Mouse (Mus musculus) heart, postnatal 0 days (tissue): Measurements from ENCODE around the gene Cacnb4. TPM values are rescaled to one million over a fixed set of nuclear protein-coding genes. Genes with fewer than 3 reads are reported as not detected.

Experiments used
- ATAC-seq: fragments of 200-750 bp; cut with Nextera tagmentation; 2 replicates; pipeline ENCODE4 v1.8.0; 2017; ENCODE audit warnings: low read depth, moderate number of reproducible peaks, moderate library complexity; ENCODE audit not compliant: insufficient read depth
- DNase-seq: peaks from one replicate; pipeline ENCODE4 v3.0.0-alpha.2; 2016; ENCODE audit warnings: low spot score
- H3K27ac ChIP-seq: fragments of 300-500 bp; sonication (generic); 2 replicates; pipeline ENCODE4 v1.5.1; 2014; ENCODE audit warnings: low read depth, mild to moderate bottlenecking
- H3K27me3 ChIP-seq: fragments of 300-500 bp; sonication (generic); 2 replicates; pipeline ENCODE4 v1.6.1; 2014; ENCODE audit warnings: low read length, mixed read lengths; ENCODE audit not compliant: control insufficient read depth, insufficient read depth
- H3K36me3 ChIP-seq: fragments of 300-500 bp; sonication (generic); replicated peaks from 2 replicates; pipeline ENCODE4 v1.6.1; 2014; ENCODE audit warnings: low read length, mixed read lengths; ENCODE audit not compliant: control insufficient read depth, insufficient read depth
- H3K4me1 ChIP-seq: fragments of 300-500 bp; sonication (generic); 2 replicates; pipeline ENCODE4 v1.6.1; 2014; ENCODE audit warnings: antibody characterized with exemption; ENCODE audit not compliant: control insufficient read depth, insufficient read depth
- H3K4me2 ChIP-seq: fragments of 300-500 bp; sonication (generic); 2 replicates; pipeline ENCODE4 v1.6.1; 2014; ENCODE audit warnings: low read depth, mild to moderate bottlenecking, low read length, moderate library complexity
- H3K4me3 ChIP-seq: fragments of 300-500 bp; sonication (generic); 2 replicates; pipeline ENCODE4 v1.5.1; 2014; ENCODE audit warnings: low read depth, low read length
- H3K9ac ChIP-seq: fragments of 300-500 bp; sonication (generic); replicated peaks from 2 replicates; pipeline ENCODE4 v1.6.1; 2014; ENCODE audit warnings: low read depth, low read length, mixed read lengths
- H3K9me3 ChIP-seq: fragments of 300-500 bp; sonication (generic); replicated peaks from 2 replicates; pipeline ENCODE4 v1.6.1; 2016; ENCODE audit warnings: low read length; ENCODE audit not compliant: control insufficient read depth
- CTCF ChIP-seq: IDR thresholded peaks from 2 replicates; pipeline ENCODE4 v1.5.1; 2016; ENCODE audit warnings: antibody characterized with exemption, control low read depth, low read depth
- EP300 ChIP-seq: IDR thresholded peaks from 2 replicates; pipeline ENCODE4 v1.6.1; 2016; ENCODE audit warnings: antibody characterized with exemption, low read depth
- WGBS: fragments of 180-500 bp; shearing (Covaris S2); extraction: QIAGEN DNeasy Blood & Tissue Kit; methylation state at CpG from one replicate; pipeline ENCODE4 v1.1.7; 2014; 5-methylcytosine and 5-hydroxymethylcytosine counted together
- polyA plus RNA-seq: library from polyadenylated mRNA; unstranded; fragments of >200 nt; fragmentation: Nextera tagmentation; extraction: Ambion mirVana; gene quantifications from 2 replicates; pipeline ENCODE4 v1.2.1, GENCODE M21; 2015
- total RNA-seq: library from RNA; depleted of rRNA; stranded (reverse); fragments of >200 nt; gene quantifications from 2 replicates; pipeline ENCODE4 v1.2.3, GENCODE M21; 2014; ENCODE audit warnings: low replicate concordance

Gene Cacnb4
- total and polyA plus RNA-seq, 2 experiments from 2014 or later = 0.56 to 0.69 TPM

DNA sequence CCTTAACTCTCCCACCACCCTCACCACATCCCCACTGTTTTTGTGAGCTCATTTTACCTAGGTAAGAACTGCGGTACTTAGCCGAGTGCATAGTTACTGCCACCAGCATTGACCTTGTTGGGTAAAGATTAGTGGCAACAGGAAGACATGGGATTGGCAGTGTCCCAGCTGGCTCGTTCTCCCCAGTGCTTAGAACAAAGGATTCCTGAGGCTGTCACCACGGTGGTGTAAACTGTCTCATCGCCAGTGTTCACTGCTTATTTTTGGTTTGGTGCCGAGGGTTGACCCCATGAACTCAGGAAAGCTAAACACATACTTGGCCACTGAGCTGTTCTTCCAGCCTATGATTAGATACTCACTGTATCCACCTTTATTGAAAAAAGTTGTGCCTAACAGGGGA, 238.6 kb downstream of the Cacnb4 start:
- H3K27me3 ChIP-seq = no peaks in the 10 kb centered on the region
- peak overlapping the region; percentile 82 for H3K27ac ChIP-seq
- no peak overlapping the region for H3K4me2 ChIP-seq
- TF ChIP-seq CTCF = no peak
- peak; percentile 79 for TF ChIP-seq EP300
- WGBS = 5% methylated on average over 6 of the region's 6 CpGs
- peaks cover 26% of the 10 kb centered on the region for H3K4me1 ChIP-seq
- no peak overlapping the region for H3K9ac ChIP-seq
- H3K36me3 ChIP-seq = no peaks in the 10 kb centered on the region
- ATAC-seq (peak; percentile 94), DNase-seq (peak; percentile 92)
- H3K9me3 ChIP-seq = no peaks in the 10 kb centered on the region
- H3K4me3 ChIP-seq = no peak overlapping the region

DNA sequence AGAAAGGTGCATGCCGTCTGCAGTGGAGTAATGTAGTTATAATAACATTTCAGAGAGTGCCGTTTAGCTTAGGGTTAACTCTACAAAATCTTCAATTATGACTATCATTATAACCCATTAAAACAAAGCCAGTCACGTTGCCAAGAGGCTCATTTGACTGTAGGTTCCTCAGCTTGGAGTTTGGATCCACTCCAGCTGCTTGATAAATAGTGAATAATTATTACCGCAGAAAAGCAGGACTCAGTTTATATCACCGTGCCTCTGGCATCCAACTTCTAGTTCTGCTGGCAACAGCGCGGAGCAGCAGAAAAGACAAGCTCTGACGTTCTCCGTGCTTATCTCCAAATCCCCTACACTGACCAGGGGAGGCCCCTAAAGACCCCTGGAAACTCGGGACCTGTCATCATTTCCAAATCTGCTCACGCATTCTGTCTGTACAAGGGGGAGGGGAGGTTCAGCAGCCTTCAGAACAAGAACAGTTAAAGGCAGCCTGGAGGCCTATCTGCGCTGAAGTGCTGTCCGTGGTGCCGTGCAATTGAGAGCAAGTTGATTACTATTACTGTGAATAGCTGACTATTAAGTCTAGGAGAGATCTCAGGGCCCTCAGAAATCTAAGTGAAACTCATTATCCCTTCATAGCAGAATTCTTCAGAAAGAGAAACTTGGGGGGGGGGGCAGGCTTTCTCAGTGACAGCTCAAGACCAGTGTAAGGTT, 240.6 kb downstream of the Cacnb4 start:
- H3K4me2 ChIP-seq = peak overlapping the region; percentile 47
- no peaks in the 10 kb centered on the region for H3K9me3 ChIP-seq
- H3K4me3 ChIP-seq = peak overlapping the region; percentile 18
- H3K4me1 ChIP-seq = peaks cover 17% of the 10 kb centered on the region
- H3K27ac ChIP-seq = peak overlapping the region; percentile 22; the same call in 1 of the 2 replicates
- no peaks in the 10 kb centered on the region for H3K27me3 ChIP-seq
- ATAC-seq (no peak), DNase-seq (peak; percentile 48)
- H3K9ac ChIP-seq = no peak overlapping the region
- no peaks in the 10 kb centered on the region for H3K36me3 ChIP-seq
- TF ChIP-seq EP300 (no peak), CTCF (no peak)
- 23% methylated on average over 14 of the region's 14 CpGs for WGBS

DNA sequence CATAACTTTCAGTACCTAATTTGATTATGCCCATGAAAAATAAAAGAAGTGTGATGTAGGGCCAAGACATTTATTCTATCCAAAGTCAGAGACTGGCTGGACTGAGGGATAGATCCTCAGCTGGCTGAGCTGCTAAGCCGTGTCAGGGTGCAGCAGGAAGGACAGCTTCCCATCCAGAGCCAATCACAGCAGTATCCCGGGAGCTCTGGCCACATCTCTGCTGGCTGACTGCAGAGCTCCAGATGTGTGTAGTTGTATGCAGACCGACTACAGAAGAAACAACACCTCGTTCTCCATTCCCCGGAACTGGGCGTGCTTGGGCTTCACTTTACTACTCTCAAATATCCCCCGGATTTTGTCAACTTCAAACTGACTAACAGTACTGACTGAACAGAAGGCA, 243.3 kb downstream of the Cacnb4 start:
- no peaks in the 10 kb centered on the region for H3K27me3 ChIP-seq
- TF ChIP-seq CTCF (no peak), EP300 (no peak)

DNA sequence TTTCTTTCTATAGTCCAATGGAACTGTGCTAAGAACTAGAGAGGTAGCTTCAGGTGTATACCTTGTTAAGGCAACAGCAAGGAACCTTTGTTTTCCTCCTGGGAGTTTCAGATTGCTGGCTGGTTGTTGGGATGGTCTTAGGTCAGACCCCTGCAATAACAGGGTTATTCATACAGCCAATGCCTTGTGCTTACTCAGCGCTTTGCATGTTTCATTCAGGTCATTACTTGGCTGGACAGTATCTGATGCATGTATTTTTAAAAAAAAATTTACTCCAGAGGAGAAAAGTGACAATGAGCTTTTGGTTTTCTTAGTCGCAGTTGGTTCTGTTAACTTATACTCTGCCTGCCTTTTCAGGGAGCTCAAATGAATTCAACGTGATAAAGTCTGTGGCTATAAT, 249.2 kb downstream of the Cacnb4 start:
- no peak overlapping the region for H3K4me2 ChIP-seq
- ATAC-seq = no peak
- peaks cover 6% of the 10 kb centered on the region for H3K4me1 ChIP-seq
- no peaks in the 10 kb centered on the region for H3K9me3 ChIP-seq
- H3K27me3 ChIP-seq = no peaks in the 10 kb centered on the region
- no peak for TF ChIP-seq CTCF
- no peak for TF ChIP-seq EP300
- WGBS = 64% methylated on average over 3 of the region's 3 CpGs
- no peak overlapping the region; the same call in 1 of the 2 replicates for H3K27ac ChIP-seq
- no peak overlapping the region for H3K9ac ChIP-seq
- DNase-seq = no peak
- H3K36me3 ChIP-seq = no peaks in the 10 kb centered on the region
- no peak overlapping the region for H3K4me3 ChIP-seq

More for the DNA sequence above, 243.3 kb downstream of the Cacnb4 start:
- WGBS = 52% methylated on average over 7 of the region's 7 CpGs
- Histone ChIP-seq H3K27ac (no peak overlapping the region), H3K9me3 (no peaks in the 10 kb centered on the region), H3K9ac (no peak overlapping the region), H3K4me2 (no peak overlapping the region), H3K4me3 (no peak overlapping the region), H3K4me1 (peaks cover 11% of the 10 kb centered on the region), H3K36me3 (no peaks in the 10 kb centered on the region)
- no peak for DNase-seq
- no peak for ATAC-seq

DNA sequence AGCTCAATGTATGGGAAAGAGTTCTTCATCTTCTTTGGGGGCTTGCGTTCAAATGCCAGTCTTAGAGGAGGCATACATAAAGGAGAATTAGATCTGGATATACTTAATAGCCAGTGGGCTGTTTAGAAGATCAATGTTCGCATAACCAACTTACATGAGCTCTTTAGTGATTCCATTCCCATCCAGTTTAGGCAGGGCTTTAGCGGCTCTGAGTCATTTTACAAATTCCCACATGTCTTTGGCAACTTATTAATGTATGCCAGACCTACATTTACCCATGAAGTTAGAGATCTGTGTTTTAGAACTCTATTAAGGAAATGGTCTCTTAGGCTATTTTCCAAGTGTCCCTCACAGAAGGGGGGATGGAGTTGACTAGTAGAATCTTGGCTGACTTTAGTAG, 250.6 kb downstream of the Cacnb4 start:
- DNase-seq (no peak), ATAC-seq (no peak)
- H3K4me2 ChIP-seq = no peak overlapping the region; the same call in 1 of the 2 replicates
- H3K36me3 ChIP-seq = no peaks in the 10 kb centered on the region
- H3K9ac ChIP-seq = no peak overlapping the region
- no peaks in the 10 kb centered on the region for H3K27me3 ChIP-seq
- no peak overlapping the region for H3K27ac ChIP-seq
- peaks cover 19% of the 10 kb centered on the region for H3K4me1 ChIP-seq
- WGBS = 86% methylated on average over 3 of the region's 3 CpGs
- TF ChIP-seq CTCF (no peak), EP300 (no peak)
- no peak overlapping the region for H3K4me3 ChIP-seq
- H3K9me3 ChIP-seq = no peaks in the 10 kb centered on the region

DNA sequence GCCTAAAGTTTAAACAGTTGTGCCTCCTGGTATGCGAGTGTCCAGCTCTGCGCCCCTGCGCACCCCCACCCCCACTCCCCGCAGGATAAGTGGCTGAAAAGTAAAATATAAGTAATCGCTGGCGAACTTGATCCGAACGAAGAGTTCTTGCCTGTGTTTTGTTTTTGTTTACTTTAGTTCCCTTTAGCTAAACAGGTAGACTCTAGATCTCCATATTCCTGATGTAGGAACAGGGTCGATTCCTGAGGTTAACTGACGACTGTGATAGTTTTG, 251.2 kb downstream of the Cacnb4 start:
- Histone ChIP-seq H3K27ac (peak overlapping the region; percentile 94), H3K9ac (peak overlapping the region; percentile 98), H3K27me3 (no peaks in the 10 kb centered on the region), H3K4me2 (peak overlapping the region; percentile 69), H3K4me3 (peak overlapping the region; percentile 99), H3K9me3 (no peaks in the 10 kb centered on the region), H3K4me1 (peaks cover 25% of the 10 kb centered on the region), H3K36me3 (no peaks in the 10 kb centered on the region)
- DNase-seq (no peak), ATAC-seq (no peak)
- TF ChIP-seq EP300 = no peak
- TF ChIP-seq CTCF = no peak
- WGBS = 21% methylated on average over 10 of the region's 10 CpGs
